Mouse (Mus musculus): Measurements from ENCODE around the gene Pde4dip.

Gene Pde4dip

DNA sequence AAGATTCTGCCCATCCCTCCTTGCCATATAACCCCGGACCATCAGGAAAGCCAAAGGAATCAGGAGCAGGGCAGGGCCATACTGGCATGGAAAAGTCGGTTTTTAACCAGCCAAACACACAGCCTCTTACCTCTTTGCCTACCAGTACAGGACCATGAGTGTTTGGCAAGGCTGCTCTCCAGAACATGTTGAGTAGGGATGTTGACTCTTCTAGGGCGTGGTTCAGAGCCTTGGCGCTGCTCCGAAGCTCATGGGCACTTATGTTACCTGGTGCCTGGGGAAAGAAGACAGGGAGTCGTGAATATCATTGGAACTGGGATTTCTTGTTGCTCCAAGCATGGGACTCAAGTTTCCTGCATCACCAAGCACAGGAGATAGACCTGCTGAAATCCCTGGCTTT is 194.7 kb downstream of the Pde4dip start:
- DNase-seq (ENCODE audit: extremely low read depth, insufficient read length, low spot score), result no peak

DNA sequence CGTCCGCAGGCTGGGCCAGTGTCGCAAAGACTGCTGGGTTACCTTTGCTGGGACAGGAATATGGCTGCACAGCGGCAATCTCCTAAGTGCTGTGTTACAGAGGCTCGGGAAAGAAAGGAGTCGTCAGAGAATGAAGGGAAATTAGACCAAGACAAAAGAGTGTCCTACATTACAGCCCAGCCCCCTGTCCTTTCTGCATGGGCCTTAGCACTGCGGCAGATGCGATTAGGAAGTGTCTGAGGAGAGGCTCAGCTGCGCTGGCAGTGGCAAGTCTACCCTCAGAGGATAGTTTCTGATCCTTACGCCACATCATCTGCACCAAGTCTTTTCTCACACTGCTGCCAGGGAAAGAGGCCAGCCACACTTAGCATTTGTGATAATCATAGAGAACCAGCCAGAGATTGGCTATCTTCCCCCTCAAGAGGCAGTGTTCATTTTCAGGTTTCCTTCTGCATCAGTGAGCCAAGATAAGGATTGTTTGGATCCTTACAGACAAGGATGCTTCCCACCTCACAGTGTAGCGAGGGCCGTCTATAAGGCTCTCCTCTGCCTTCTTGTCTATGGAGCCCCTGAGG is 197.0 kb downstream of the Pde4dip start:
- DNase-seq (ENCODE audit: extremely low read depth, insufficient read length, low spot score), result no peak

DNA sequence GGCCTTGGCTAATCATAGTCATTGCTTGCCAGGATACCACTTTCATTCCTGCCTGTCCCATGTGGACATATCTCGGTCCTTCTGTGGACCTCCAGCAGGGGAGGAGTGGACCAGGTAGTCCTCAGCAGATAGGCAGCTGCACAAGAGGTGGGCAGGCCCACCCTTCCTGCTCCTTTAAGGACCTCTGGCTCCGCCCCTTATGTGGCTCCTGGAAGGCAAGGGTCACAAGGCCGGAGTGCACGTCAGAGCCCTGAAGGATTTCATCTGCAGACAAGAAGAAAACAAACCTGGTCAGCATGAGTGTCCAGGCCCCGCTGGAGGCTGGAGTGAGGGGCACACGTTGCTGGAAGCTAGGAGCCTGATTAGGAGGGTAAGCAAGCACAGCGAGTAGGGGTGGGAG is 197.9 kb downstream of the Pde4dip start:
- no peak for DNase-seq (ENCODE audit: extremely low read depth, insufficient read length, low spot score)

DNA sequence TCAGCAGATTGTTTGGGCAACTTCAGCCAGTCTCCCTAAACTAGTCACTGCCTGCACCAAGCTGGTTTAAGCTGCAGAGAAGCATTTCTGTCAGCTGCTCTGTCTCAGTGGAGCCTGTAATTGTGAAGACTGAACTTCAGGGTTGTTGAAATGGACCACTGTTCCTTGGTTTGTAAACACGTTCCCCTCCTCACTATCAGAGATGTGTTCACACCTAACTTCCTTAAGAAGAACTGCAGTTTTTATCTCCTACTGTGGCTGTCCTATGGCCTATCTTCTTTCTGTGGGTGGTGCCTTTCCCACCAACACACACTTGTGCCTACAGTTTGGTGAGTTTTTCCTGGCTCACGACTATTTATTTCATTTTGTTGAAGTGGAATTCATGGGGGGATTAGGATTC is 199.2 kb downstream of the Pde4dip start:
- DNase-seq (ENCODE audit: extremely low read depth, insufficient read length, low spot score), result no peak

DNA sequence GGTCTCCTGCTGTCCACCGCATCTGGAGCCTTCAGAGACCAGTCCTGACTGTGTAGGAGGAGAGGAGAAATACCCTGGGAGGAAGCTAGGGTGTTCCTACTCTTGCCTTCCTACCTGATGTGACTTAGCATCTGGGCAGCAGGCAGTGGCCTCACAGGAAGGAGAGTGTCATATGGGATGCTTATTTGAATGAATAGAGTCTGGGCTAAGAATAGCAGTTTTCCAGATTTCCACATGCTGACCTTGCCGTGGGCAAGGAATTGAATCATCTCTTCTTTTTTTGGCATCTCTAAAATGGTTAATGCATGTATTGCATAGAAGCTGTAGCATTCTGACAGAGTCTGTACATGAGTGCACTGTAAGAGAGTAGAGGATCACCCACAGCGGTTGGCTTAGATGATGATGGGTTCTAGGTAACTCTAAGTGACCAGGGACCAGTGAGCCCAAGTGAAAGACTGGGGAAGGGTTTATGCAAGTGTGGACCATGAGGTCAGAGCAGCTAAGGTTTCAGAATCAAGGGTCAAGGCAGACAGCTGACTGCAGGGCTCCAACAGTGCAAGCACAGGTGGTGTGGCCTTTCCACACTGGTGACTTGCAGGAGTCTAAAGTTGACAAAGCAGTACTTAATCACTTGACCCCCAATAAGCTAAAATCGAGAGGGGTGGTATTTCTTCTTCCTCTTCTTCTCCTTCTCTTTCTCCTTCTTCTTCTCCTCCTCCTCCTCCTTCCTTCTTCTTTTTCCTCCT is 202.0 kb downstream of the Pde4dip start:
- no peak for DNase-seq (ENCODE audit: extremely low read depth, insufficient read length, low spot score)

DNA sequence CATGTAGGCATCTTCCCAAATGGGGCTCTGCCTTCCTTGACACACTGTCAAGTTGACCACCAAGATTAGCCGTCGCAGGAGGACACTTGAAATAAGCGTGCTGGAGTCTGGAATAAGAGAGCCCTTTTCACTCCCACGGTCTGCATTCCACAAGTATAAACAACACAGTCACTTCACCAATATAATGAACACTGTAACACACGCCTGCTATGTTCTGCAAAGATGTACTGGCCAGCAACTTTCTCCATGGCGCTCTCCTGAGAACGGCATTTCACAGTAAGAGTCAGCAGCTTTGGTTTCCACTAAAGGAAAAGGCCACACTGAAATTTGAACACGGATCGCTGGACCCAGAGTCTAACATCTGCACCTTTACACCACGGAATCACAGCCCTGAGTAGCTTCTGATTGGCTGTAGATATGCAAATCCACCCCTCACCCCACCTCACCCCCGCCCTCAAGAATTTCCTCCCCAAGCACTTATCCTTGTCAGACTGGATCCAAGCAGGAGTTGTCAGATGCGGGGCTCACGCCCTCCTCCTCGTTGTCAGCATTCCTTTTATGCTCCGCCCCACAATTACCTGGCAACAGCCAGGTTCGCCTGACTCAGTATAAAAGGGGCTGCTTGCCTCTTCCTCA is 204.8 kb downstream of the Pde4dip start:
- no peak for DNase-seq (ENCODE audit: extremely low read depth, insufficient read length, low spot score)

DNA sequence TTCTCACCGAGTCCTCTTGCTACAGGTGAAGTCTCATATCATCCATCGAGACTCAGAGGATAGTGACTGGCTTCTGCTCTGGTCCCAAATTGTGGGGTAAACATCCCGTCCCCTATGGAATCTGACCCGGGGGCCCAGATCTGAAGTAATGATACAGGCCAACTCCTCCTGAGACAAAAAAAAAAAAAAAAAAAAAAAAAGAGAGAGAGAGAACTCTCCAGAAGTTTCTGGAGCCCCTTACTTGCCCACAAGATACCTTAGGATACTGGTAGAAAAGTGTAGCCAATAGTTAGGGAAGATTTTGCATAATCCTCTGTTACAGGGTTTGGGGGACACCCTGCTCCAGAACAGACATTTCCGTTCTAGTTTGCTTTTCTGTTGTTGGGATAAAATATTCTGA is 205.9 kb downstream of the Pde4dip start:
- DNase-seq (ENCODE audit: extremely low read depth, insufficient read length, low spot score), result no peak

DNA sequence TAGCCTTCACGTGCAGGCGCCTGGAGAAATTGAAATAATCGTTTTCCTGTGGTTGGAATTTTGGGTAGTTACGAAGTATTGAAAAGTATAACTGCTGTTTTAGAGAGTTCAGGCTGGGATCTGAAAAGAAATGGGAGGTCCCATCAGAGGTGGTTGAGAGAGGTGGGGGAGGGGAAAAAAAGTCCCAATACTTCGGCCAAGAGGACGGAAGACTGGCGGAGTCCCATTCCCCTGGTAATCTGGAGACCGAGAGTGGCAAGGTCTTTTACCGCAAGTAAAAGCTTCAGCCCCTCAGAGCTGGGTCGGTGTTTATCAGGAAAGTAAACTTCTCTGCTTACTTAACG is 206.4 kb downstream of the Pde4dip start:
- DNase-seq (ENCODE audit: extremely low read depth, insufficient read length, low spot score), result no peak

DNA sequence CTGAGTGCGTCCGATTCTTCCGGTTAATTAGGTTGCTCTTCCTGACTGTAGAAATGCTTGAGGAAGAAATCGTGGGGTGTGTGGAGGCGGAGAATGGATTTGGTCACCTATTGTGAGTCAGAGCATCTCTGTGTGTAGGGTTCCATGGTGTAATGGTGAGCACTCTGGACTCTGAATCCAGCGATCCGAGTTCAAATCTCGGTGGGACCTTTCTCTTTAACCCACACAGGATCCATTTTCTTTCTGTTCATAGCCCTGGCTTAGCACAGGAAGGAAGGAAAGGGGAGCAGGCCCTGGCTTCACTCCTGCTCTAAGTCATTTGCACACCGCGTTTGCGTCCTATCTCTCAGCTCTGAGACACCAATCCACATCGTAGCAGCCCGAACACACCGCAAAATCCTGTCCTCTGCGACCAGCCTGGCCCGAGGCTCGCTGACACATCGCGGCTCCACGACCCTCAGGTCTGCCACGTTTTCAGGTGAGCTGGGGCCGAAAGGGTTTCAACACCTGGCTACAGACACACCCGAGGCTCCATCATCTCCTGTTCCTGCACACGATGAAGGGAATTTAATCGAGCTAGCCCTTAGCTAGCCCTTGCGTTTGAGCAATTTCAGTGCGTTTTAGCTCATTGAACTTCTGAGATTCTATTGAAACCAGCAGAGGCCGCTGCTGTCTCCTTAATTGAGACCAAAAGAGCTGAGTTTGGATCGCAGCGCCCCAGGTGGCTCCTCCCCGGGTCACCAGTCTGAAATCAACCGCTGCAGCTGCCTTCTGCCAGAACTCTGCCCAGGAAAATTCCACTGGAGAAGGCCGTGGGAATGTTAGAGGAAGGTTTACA is 207.0 kb downstream of the Pde4dip start:
- DNase-seq (ENCODE audit: extremely low read depth, insufficient read length, low spot score), result peak; percentile 46

DNA sequence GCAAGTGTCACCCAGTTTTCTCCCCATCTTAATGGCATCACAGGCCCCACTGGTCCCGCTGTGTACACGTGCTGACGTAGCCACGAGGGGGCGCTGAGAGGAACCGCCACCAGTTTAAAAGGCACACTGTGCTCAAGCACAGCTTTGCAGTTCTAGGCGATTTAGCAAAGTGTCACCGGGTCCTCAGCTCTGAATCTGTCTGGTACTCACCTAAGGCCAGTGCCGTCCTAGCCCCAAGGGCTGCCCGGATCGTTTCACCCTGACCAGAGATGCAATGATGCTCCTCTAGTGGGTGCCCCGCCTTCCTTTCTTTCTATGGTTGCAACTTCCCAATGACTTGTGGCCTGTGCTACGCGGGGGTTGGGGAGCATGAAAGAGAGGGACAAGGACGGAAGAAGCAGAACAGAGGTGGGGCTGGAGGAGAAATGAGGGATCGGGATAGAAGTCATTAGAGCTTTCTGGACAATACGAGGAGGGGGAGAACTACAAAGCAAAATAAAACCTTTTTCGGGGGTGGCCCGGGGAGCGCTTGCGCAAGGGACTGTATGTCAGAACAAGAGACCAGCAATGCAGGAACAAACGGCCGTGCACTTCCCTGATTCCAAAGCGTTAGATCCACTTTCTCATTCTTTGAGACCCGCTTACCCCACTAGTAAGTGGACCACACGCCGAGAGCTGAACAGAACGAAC is 207.7 kb downstream of the Pde4dip start:
- DNase-seq (ENCODE audit: extremely low read depth, insufficient read length, low spot score), result peak; percentile 52

DNA sequence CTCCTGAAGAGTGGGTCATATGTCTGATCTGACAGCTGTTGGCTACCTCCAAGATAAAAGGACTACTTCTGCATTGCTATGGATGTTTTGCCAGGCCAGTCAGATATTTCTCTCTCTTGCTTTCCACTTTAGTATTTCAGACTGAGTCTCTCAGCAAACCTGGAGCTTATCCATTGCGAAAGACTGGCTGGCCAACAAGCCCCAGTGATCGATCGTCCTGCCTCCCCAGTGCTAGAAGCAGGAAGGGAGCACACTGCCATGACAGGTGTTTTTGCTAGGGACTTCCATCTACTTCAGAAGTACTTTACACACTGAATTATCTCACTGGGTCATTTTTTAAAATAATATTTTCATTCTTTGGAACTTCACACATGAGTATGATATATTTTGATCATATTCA is 210.1 kb downstream of the Pde4dip start:
- DNase-seq (ENCODE audit: extremely low read depth, insufficient read length, low spot score), result no peak

DNA sequence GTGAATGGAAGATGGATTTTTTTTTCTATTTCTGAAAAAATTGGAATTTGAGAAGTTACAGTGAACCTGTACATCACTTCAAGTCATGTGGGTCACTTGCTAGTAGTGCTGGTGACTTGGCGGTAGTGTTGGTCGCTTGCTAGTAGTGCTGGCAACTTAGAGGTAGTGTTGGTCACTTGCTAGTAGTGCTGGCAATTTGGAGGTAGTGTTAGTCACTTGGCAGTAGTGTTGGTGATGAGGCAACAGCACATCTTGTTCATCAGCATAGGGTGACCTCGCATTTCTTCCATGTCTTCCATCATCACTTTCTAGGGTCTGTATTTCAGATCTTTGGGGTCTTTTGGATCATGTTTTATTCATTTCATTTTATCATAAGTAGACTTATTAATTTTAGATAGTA is 212.4 kb downstream of the Pde4dip start:
- DNase-seq (ENCODE audit: extremely low read depth, insufficient read length, low spot score), result no peak

DNA sequence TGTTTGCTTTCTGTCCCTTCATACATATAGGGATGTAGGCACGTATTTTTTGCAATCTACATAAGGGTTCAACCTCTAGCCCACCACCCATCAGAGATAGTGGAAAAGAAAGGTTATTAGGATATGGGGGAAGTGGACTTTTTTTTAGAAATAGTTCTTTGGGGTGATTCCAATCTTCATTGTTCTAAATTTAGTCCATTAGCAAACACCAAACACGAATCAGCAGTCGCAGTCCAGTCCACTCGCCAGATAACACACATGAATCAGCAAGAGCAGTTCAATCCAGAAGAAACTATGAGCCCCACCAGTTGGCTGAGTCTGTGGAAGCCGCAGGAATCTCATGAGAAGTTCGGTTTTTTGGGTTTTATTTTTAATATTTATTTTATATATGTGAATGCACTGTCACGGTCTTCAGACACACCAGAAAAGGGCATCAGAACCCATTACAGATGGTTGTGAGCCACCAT is 213.8 kb downstream of the Pde4dip start, which contains the start of gene Gm17651:
TSS of gene Gm17651 (minus strand) at position 51 of the 467 bp plus-strand sequence.
- DNase-seq (ENCODE audit: extremely low read depth, insufficient read length, low spot score), result no peak

DNA sequence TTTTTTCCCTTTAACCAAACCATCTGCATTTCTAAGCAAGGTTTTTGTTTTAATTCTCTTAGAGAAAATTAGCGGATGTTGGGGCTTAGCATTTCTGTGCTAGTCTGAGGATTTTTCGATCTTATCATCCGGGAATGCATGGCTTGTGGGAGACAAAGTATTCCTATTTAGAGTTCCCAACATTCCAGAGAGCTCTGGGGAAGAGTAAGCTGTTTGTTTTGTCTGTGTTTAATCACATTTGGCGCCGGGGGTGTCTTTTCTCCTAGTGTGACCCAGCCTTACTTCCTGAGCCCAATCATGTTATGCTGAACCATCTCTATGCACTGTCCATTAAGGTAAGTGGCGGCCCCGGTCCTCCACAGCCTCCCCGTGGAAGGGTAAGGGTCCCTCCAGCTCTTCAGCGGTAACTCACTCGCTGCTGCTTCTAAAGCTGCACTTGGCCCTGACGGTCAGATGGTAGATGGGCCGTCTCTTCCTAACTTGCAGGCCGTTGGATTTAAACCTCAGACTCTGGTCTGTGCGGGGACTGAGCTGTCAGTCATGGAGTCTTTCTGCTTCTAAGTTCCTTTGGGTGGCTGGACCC is 221.3 kb downstream of the Pde4dip start:
- DNase-seq (ENCODE audit: extremely low read depth, insufficient read length, low spot score), result no peak

DNA sequence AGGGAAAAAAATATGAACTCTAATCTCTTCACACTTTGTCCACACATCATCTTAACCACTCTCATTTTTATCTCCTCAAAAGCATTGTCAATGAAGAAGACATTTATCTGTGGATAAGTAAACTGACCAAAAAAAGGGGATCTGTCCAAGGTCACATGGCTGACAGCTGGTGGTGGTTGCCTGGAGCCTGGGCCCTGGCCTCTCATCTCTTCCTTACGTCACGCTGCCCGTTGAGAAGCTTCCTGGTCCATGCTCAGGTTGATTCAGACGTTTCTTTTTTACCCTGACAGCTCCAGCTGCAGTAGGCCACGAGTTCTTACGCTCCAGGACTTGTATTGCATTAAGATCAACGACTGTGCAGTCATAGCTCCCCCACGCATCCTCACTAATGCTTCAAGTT is 222.4 kb downstream of the Pde4dip start:
- DNase-seq (ENCODE audit: extremely low read depth, insufficient read length, low spot score), result no peak

DNA sequence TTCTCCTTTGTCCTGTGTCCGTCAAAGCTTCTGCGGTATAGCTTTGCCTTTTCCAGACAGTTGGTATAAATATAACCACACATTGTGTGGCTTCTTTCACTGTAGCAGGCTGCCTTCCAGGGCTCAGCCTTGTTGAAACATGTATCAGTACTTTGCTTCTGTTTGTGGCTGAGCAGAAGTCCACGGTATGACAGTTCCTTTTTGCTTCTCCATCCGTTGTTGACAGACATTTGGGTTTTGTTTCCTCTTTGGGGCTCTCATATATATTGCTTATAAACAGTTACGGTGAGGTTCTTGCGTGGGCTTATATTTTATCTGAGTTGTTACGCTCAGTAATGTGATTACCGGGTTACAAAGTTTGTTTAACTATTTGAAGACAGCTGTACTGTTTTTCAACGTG is 223.0 kb downstream of the Pde4dip start:
- DNase-seq (ENCODE audit: extremely low read depth, insufficient read length, low spot score), result no peak

DNA sequence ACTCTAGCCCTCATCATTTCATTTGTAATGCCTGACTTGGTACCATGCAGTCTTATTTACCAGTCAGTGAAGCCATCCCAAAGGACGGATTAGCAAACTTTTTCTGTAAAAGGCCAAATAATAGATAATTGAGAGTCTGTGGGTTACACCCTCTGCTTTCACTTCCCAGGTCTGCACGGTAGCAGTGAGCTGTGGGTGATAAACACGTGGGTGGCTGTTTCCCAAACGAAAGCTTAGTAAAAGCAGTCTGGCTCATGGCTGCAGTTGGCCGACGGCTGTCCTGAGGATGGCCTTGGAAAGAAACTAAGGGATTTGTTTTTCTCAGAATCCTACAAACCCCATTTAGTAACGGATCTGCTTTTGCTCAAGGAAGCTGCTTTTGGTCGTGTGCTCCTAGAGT is 227.3 kb downstream of the Pde4dip start:
- no peak for DNase-seq (ENCODE audit: extremely low read depth, insufficient read length, low spot score)

DNA sequence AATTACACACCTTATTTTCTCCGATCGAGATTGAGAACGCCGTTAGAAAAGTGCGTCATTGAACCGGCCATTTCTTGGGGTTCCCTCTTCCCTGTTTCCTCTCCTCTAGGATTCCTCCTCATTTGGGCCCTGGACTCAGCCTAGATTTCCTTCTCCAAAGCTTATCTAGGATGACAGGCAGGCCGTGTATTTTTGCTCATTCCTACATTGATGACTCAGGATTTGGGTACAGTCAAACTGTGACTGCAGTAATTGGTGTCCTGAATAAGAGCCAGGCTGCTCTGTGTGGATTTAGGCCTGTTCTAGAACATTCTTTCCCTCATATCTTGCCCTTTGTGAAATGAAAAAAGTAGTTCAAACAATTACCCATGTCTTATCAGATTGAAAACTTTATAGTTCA is 228.8 kb downstream of the Pde4dip start:
- no peak for DNase-seq (ENCODE audit: extremely low read depth, insufficient read length, low spot score)

DNA sequence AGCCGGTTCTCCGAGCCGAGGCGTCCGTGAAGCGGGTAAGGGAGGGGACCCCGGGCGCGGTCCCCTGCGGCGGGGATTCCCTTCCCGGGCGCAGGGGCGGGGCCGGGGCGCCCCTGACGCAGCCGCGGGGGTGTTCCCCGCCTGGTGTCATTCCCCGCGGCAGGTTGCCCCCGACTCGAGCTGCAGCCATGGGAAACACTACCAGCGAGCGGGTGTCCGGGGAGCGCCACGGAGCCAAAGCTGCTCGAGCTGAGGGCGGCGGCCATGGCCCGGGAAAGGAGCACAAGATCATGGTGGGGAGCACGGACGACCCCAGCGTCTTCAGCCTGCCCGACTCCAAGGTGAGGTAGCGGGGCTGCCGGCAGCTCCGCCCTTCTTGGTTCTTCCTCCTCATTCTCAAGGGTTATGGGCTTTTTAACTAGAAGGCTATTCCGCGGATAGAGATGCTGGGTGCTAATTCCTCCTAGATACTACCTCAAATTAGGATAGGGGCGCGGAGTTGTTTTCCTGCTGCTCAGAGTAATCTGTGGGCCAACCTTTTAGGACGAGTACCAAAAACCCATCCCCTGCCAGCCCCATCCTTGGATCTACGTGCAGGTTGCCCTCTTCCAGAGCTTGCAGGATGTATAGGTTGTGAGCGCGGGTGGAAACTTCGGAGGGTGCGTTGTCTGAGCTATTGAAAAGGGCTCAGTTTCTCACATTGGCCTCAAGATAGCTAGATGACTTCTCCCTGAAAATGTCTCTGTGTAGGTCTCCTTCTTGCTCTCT is 229.9 kb downstream of the Pde4dip start:
- DNase-seq (ENCODE audit: extremely low read depth, insufficient read length, low spot score), result no peak

Data from 3134 (cell line).